Mouse (Mus musculus) monocyte, adult 5-6 weeks (primary cell): ENCODE results near the gene Cdkal1. TPM values are rescaled to one million over a fixed set of nuclear protein-coding genes. Genes with fewer than 3 reads are reported as not detected.

Source experiments
- ATAC-seq: fragments of 153-309, 156-312 bp; replicated peaks from 2 replicates; pipeline ENCODE4 v1.8.0; 2017; ENCODE audit warnings: mild to moderate bottlenecking; ENCODE audit not compliant: low TSS enrichment, insufficient number of reproducible peaks, severe bottlenecking, poor library complexity, low FRiP score
- total RNA-seq: library from RNA; stranded (forward); fragments of 200-1000, 200-491, 200-594 nt; gene quantifications from 3 replicates; pipeline ENCODE4 v1.2.3, GENCODE M21; 2017

Gene Cdkal1
- total RNA-seq, 1 experiment from 2014 or later, result 60.5 TPM

DNA sequence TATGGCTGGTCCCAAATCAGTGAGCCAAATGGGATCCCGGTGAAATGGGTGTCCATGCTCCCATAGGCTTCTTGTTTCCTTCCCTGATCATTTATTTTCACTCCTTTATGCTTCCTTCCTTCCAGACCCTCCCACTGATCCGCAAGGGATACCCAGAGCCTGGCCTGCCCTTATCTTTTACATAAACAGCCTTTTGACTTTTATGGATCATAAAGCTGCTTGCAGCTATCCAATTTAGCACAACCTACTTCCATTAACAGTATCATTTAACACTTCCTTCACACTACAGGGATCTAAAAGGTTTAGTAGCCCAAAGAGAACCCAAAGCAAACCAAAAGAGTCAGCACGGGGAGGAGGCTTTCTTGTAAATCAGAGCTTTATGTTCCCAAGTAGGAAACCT, 570.4 kb downstream of the Cdkal1 start:
- ATAC-seq, result no peak

DNA sequence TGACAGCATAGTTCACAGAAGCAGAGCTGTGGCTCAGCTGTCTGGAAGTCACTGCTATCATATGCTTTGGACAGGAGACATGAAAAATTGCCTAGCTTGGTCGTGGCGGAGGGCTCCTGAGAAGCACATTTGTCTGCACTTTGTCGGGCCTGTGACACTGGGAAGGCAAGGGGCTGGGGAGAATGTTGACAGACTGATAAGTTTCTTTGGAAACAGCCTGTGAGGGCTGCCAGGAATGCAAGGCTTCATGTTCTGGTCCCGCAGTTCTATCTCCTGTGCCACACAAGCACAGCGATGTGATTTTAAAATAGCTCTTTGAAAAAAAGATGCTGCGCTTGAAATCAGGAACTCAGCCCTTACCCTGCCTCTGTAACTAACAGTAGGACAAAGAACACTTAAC, 573.9 kb downstream of the Cdkal1 start:
- ATAC-seq, result no peak

DNA sequence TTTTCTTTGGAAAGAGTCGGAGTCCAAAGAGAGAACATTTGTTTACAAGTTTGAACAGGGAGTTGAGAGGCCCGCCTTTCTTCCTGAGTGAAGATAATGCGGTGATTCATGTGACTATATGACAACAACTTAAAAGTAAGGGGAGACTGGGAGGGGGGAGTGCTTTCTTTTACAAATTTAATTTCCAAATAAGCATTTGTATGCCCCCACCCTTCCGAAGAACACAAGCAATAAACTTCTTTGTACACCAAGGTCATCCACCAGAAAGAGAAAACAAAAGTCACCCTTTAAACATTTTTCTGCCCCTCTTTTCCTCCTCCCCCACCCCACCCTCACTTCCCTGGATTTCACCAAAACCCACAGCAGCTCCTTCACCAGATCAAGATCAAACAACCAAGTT, 577.3 kb downstream of the Cdkal1 start:
- ATAC-seq, result no peak

- ATAC-seq, result no peak
These were observed 581.2 kb downstream of the Cdkal1 start for GRCm38 (mm10) chr13:29274296-29274695.

- ATAC-seq, result no peak
These were observed 581.7 kb downstream of the Cdkal1 start for GRCm38 (mm10) chr13:29273693-29274221.

GRCm38 (mm10) chr13:29271451-29271850, 584.0 kb downstream of the Cdkal1 start:
- no peak for ATAC-seq

- ATAC-seq, result no peak
These were observed 591.3 kb downstream of the Cdkal1 start for GRCm38 (mm10) chr13:29264015-29264711.

DNA sequence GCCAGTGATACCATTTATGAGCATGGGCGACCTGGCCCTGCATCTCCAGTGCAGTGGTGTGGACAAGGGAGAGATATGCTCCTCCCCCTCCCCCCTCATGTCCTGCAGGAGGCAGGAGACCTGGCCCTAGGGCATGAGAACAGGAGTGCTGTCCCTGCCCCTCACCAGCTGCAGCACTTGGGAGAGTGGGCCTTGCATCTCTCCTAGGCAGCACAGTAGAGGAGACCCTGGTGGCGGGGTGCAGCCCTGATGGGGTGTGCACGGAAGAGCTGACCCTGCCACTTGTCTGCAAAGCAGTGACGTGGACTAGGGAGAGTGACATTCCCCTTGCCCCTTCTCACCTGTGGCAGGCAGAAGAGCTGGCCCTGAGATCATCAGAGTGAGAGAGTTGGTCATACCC, 593.3 kb downstream of the Cdkal1 start:
- no peak for ATAC-seq

DNA sequence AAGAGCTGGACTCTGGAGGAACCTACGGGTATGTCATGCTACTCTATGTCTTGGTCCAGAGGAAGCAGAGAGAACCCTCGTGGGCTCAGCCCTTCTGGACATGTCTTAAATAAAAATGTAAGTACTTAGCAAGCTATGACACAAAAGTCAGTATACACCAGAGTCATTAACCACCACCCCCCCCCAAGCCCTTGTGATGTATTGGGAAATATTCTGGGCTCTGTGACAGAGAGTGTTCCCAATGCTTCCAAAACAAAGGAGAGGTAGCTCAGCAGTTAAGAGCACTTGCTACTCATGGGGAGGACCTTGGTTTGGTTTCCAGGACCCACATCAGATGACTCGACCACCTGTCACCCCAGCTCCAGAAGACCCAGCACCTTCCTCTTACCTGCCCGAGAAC, 606.9 kb downstream of the Cdkal1 start:
- no peak for ATAC-seq

- ATAC-seq, result no peak
These were observed 607.7 kb downstream of the Cdkal1 start for GRCm38 (mm10) chr13:29247800-29248199.

DNA sequence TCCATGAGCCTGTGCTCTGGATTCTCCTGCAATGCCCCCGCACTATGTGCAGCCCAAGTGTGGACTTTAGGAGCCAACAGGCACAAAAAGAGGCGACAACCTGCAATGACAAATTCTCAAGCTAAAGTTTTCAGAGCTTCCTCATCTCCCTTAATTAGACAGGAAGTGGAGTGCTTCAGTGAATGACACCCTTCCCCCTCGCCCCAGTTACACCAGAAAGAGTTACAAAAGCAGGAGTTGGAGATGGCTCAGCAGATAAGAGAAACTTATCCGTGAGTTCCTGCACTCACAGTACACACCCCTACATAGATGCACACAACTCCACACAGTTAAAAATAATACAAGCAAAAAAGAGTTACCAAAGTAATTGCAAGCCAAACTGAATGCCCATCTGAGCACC, 620.4 kb downstream of the Cdkal1 start:
- ATAC-seq, result no peak

- no peak for ATAC-seq
These were observed 621.0 kb downstream of the Cdkal1 start for GRCm38 (mm10) chr13:29234442-29234841.

GRCm38 (mm10) chr13:29233970-29234369, 621.5 kb downstream of the Cdkal1 start:
- no peak for ATAC-seq

- no peak for ATAC-seq
These were observed 622.8 kb downstream of the Cdkal1 start for GRCm38 (mm10) chr13:29232681-29233080.

DNA sequence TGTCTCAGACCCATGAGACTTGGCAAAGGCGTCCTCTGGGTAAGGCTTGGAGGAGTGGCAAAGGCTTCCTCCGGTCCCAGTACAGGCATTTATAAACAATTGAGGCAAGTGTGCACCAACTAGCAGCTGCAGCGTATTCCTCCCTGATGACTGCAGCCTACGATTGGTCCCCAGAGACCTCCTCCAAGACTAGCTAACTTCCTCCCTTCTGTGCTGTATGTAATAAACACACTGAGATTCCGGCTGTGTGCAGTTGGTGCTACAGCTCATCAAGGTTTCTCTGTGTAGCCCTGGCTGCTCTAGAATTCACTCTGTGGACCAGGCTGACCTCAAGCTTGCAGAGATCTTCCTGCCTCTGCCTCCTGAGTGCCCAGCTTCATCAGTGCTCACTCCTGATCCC, 630.7 kb downstream of the Cdkal1 start:
- no peak for ATAC-seq

DNA sequence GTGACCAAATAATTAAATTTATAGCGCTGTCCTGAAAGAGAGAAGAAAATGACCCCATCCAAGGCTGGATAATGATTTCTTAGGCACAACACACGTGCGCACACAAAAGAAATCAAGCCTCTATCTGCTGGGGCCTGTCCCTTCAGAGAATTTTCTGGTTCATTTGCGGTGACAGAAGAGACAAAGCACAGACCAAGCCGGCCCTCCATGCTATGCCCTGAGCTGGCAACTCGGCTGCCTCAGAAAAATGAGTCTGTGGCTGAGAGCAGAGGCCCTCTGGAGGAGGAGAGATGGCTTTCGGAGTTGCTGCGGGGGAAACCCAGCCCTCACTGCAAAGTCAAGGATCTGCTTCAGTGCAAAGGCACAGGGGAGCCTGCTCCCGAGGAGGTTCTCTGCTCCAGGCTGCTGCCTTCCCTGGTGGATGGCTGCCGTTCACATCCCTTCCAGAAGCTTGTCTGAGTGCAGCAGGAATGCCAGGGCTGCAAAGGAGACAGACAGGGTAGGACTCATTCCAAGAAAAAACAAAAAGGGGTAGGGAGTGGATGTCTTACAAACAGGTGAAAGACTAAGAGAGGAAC, 633.1 kb downstream of the Cdkal1 start:
- ATAC-seq, result no peak

DNA sequence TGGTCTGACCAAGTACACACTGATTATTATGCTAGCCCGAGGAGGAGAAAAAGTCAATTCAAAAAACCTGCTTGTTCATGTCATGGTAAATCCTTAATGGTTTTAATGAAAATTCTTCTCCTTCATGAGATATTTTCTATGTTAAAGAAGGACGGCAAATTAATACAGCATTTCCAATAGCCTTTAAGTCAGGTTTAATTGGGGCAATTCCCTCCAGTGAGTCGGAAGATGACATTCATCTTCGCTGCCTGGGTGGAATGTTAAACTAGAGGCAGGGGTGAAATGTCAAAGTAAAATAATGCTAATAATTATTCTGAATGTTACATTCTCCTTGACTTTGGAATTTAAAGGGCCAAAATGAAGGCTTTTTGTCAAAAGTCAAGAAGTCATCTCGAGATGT, 633.8 kb downstream of the Cdkal1 start:
- ATAC-seq, result no peak

GRCm38 (mm10) chr13:29218594-29219230, 636.8 kb downstream of the Cdkal1 start:
- no peak for ATAC-seq

DNA sequence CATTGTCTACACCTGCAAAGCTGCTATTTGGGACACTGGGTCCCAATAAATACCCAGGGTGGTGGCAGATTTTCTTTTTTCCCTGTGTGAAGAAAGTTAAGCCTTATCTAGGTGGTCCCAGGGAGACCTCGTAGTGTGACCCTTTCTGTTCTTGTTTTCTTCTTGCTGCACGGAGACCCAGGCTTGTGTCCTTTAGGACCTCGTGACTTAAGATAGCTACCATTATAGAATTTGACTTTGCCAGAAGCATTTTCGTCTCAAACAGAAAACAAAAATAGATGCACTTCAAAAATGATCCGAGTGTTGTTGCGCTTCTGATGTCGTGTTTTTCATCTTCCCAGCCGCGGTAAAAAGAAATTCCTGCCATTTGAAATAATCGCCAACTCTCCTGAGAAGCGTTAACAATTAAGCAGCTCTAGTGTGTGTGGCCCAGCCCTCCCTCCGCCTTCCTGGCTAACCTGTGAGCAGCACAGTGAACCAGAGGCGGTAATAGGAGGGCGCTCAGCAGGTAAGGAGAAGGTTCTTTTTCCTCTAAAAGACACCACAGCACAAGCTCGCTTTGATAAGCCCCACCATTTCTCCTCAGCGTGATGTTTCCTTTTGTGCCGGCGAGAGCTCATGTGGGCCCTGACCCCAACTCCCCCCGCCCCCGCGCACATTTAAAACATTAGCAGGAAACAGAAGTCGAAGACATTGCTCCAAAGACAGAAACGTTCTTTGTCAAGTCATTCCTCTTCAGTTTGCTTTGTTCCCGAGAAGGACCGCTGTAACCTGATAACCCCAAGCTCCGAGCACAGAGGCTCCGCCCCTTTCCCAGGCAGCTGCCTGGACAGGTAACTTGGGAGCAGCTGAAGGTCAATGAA, 645.1 kb downstream of the Cdkal1 start:
- ATAC-seq, result no peak
